Mouse (Mus musculus) neural tube, embryonic 12.5 days (tissue): ENCODE measurements at regions not wholly inside any gene's neighbourhood (a gene's known extent, or its start where the extent isn't known, plus 50 kb on each side); places are given as distances from the start of the nearest gene placed in this dataset.

Source experiments
- ATAC-seq: fragments of 200-750 bp; cut with Nextera tagmentation; 2 replicates; pipeline ENCODE4 v1.8.0; 2017; ENCODE audit warnings: low read depth, mild to moderate bottlenecking, moderate TSS enrichment, moderate library complexity; ENCODE audit not compliant: low FRiP score
- H3K27ac ChIP-seq: fragments of 300-500 bp; sonication (generic); 2 replicates; pipeline ENCODE4 v1.5.1; 2016
- H3K27me3 ChIP-seq: fragments of 300-500 bp; sonication (generic); replicated peaks from 2 replicates; pipeline ENCODE4 v1.6.1; 2016; ENCODE audit warnings: mild to moderate bottlenecking
- H3K36me3 ChIP-seq: fragments of 300-500 bp; sonication (generic); 2 replicates; pipeline ENCODE4 v1.6.1; 2016; ENCODE audit warnings: mild to moderate bottlenecking
- H3K4me1 ChIP-seq: fragments of 300-500 bp; sonication (generic); 2 replicates; pipeline ENCODE4 v1.6.1; 2016
- H3K4me2 ChIP-seq: fragments of 300-500 bp; sonication (generic); replicated peaks from 2 replicates; pipeline ENCODE4 v1.6.1; 2016; ENCODE audit warnings: mild to moderate bottlenecking
- H3K4me3 ChIP-seq: fragments of 300-500 bp; sonication (generic); 2 replicates; pipeline ENCODE4 v1.5.1; 2016
- H3K9ac ChIP-seq: fragments of 300-500 bp; sonication (generic); 2 replicates; pipeline ENCODE4 v1.6.1; 2016; ENCODE audit warnings: mild to moderate bottlenecking
- H3K9me3 ChIP-seq: fragments of 300-500 bp; sonication (generic); 2 replicates; pipeline ENCODE4 v1.6.1; 2016; ENCODE audit warnings: mild to moderate bottlenecking
- whole genome bisulfite sequencing: fragments of 180-500 bp; shearing (Covaris S2); methylation state at CpG from one replicate; pipeline ENCODE4 v1.1.7; 2016; 5-methylcytosine and 5-hydroxymethylcytosine counted together

DNA sequence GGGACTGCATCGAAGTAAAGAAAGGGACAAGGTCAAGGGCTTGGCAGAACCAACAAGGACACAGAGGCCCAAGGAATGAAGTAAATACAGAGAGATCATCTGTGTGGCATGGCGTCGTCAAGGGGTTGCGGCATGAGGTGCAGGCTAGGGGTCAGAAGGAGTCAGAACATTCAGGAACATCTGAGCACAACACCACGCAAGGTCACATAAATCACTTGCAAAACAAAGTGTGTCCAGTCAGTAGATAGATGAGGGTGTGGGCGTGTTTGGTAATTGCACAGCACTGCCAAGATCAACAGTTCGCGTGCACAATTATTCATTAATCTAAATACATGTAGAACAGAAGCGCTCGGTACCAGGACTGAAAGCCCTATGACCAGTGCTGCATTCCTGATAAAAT is 52.0 kb upstream of the Zfp648 start:
- H3K36me3 ChIP-seq, result no peaks in the 10 kb centered on the region
- 80% methylated on average over 10 of the region's 10 CpGs for WGBS
- H3K27me3 ChIP-seq, result no peaks in the 10 kb centered on the region
- peaks cover 6% of the 10 kb centered on the region; the same call in 1 of the 2 replicates for H3K4me1 ChIP-seq
- no peaks in the 10 kb centered on the region for H3K9me3 ChIP-seq
- no peak overlapping the region for H3K4me2 ChIP-seq
- H3K9ac ChIP-seq, result no peak overlapping the region
- no peak overlapping the region for H3K4me3 ChIP-seq
- no peak overlapping the region for H3K27ac ChIP-seq
- ATAC-seq, result no peak

DNA sequence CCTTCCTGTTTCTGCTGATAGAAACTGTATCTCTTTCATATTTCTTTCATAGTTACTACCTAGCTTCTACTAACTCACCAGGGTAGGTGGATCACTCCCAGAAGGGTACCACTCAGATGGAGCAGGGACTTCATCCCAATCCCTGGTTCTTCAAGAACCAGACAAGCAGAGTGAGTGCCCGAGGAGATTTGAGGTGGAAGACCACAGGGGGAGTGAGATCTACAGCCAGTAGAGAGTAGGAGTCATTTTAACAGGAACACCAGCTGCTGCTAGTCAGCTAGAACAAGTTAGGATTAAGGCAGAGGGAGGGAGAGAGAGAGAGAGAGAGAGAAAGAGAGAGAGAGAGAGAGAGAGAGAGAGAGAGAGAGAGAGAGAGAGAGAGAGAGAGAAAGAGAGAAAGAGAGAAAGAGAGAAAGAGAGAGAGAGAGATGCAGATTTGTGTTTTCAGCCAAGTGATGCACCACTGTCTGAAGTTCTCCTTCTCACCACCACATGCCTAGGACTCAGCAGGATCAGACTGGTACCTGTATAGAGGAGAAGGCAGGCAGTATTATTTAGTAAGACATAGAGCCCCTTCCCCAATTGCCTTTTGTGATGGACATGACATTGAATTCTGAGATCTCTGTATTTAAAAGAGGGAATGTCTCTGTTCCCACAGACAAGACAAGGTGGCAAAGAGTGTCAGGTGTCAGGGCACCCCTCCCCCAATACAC is 51.4 kb upstream of the Zfp648 start:
- H3K4me2 ChIP-seq, result no peak overlapping the region
- WGBS, result 68% methylated on average over 1 of the region's 1 CpGs

DNA sequence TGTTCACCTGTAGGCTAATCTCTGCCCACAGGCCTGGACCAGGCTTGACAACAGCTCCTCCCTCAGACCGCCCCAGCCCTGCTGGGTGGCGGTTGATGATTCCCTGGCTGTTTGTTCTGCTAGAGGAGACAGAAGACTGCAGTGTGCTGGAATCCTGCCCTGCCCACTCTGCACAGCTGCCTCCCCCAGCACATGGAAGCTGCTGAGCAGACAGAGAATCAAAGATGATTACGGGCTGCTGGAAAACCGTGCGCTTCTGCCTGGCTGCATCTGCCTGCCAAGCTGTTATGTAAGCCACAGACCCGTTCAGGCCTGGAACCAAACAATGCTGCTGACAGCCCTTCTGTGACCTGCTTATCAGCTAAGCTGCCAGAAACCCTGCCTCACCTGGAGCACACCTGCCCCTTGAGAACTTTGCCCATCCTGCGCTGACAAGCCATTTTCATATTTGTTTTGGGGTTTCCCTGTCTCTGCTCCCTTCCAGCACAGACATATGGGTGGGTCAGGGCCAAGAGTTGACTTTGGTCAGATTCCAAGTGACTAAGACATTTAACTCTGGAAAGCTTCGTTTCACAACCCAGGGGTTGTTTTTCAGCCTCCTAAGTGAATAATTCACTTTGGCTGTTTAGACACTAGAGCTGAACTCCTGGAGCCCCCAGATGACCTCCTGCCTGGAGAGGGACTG is 50.7 kb upstream of the Zfp648 start:
- Histone ChIP-seq H3K9me3 (no peaks in the 10 kb centered on the region), H3K36me3 (no peaks in the 10 kb centered on the region), H3K4me2 (no peak overlapping the region), H3K4me3 (no peak overlapping the region), H3K4me1 (peaks cover 6% of the 10 kb centered on the region; the same call in 1 of the 2 replicates), H3K27me3 (no peaks in the 10 kb centered on the region), H3K27ac (peak overlapping the region; percentile 10; the same call in 1 of the 2 replicates), H3K9ac (no peak overlapping the region)
- ATAC-seq, result peak; percentile 71
- 38% methylated on average over 8 of the region's 8 CpGs for WGBS

More for the DNA sequence above, 51.4 kb upstream of the Zfp648 start:
- no peak for ATAC-seq
- H3K27me3 ChIP-seq, result no peaks in the 10 kb centered on the region
- H3K9me3 ChIP-seq, result no peaks in the 10 kb centered on the region
- H3K4me3 ChIP-seq, result no peak overlapping the region
- H3K4me1 ChIP-seq, result peaks cover 6% of the 10 kb centered on the region; the same call in 1 of the 2 replicates
- no peak overlapping the region for H3K9ac ChIP-seq
- H3K27ac ChIP-seq, result no peak overlapping the region
- H3K36me3 ChIP-seq, result no peaks in the 10 kb centered on the region
